9 mouse cellular contexts compared by ENCODE assay signal in the genomic region with DNA sequence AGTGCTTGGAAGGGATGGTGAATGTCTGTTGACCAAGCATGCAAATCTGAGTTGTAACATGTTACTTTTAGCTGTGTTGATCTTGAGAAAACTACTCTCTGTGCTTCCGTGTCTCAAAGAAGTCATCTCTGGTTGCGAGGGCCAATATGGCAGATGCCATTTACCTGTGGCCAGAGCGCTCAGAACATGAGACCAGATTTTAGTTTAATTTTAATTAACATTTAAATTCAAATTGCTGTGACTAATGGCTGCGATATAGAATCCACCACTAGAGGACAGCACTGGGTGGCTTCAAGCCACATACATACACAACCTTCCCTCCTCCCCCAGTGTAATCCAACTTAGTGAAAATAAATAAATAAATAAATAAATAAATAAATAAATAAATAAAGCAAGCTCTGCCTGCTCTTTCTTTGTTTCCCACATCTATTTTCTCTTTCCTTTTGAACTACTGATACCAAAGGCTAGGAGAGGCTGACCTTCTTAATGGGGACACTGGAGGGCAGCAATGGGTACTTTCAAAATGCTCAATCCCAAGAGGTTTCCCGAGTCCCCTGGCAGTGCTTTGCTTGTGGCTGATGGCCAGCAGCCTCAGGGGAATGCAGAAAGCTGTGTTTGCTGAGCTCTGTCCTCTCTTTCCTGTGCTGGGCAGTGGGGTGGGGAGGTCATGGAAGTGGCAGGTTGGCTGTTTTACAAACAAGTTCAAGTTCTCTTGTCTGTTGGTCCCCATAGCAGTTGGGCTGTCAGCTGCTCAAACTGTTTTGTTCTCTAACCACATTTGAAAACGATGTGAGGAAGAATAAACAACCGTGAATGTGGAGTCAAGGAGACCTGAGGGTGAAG. TPM values are rescaled to one million over a fixed set of nuclear protein-coding genes. Genes with fewer than 3 reads are reported as not detected.
DNase-seq lines count a peak whose midpoint lies in the region; ATAC-seq and TF ChIP-seq lines count a peak whose summit lies in the region.
"Not testable (repeated sequence)": the region's sequence is repeated elsewhere in the genome, so short reads cannot be mapped to it uniquely, and the experiment has no call there.
"Had no signal": no experiment of that assay in that cellular context is flagged by ENCODE, and none has a peak within 500 bp of the region (broad histone marks: within the 10 kb centered on the region; RNA-seq: fewer than 3 reads in every experiment).

No protein-coding gene starts in this region.

- not testable (repeated sequence) for H3K27me3 ChIP-seq in kidney, adult 2 months (replicated peaks; ENCODE audit: control insufficient read depth, insufficient read depth, low read length)

- ATAC-seq in common myeloid progenitor, adult 5-6 weeks (replicated peaks; ENCODE audit: low read depth, poor library complexity, severe bottlenecking), result peak; percentile 55; the same call in 1 of the 2 replicates
- peak; percentile 48; the same call in 1 of the 2 replicates for ATAC-seq in granulocyte monocyte progenitor cell, adult 5-6 weeks (replicated peaks; ENCODE audit: poor library complexity, severe bottlenecking)

- not testable (repeated sequence) for H3K4me1 ChIP-seq in kidney, adult 2 months (ENCODE audit: control insufficient read depth, insufficient read depth, low read length)

- not testable (repeated sequence) for H3K4me3 ChIP-seq in kidney, adult 2 months (ENCODE audit: insufficient read depth, low read depth, low read length)

- 0 out of 2 replicates have a peak, but pooled peaks have one; percentile 21 for TF ChIP-seq CTCF in kidney, adult 2 months (conservative IDR thresholded peaks at IDR 0.05; ENCODE audit: insufficient read depth, insufficient read length, low read depth, low read length)

- intact Hi-C loops in left cerebral cortex, postnatal 25 days (cut with DNase I), result not testable (repeated sequence)

- not testable (repeated sequence) for TF ChIP-seq POLR2A in kidney, adult 2 months (IDR thresholded peaks at IDR 0.05; ENCODE audit: low read depth, low read length)

- not testable (repeated sequence) for H3K27ac ChIP-seq in kidney, adult 2 months (ENCODE audit: insufficient read depth, low read depth, low read length)

- peak; percentile 79 to 85 for DNase-seq in adrenal gland, adult 18-20 months (ENCODE audit: low spot score in 2 of 2)
- peak; percentile 92 for DNase-seq in kidney, adult 2 months
- peak; percentile 91 for DNase-seq in left cerebral cortex, postnatal 25 days (ENCODE audit: low spot score in 2 of 2)
- DNase-seq in mesoderm, embryonic 11.5 days (ENCODE audit: low read depth, low spot score), result peak; percentile 30
- DNase-seq in spleen, postnatal 10 days (ENCODE audit: low spot score in 2 of 2), result peak; percentile 62 to 79

- not testable (repeated sequence) for H3K36me3 ChIP-seq in kidney, adult 2 months (ENCODE audit: control insufficient read depth, insufficient read depth, low read length)

- 63% methylated on average over 7 of the region's 7 CpGs for WGBS in kidney, adult 2 months

RNA-seq across cellular contexts. Expression of gene 4930467E23Rik, which starts 22.2 kb away (rescaled TPM):
- not detected for total RNA-seq in adrenal gland, adult 18-20 months (2021)
- not detected in 2 replicates for total RNA-seq in common myeloid progenitor, adult 5-6 weeks (2017)
- total RNA-seq in granulocyte monocyte progenitor cell, adult 5-6 weeks (2014; fragmentation: Nextera tagmentation), result not detected in 2 replicates
- not detected in 2 replicates for total RNA-seq in granulocyte monocyte progenitor cell, adult 5-6 weeks (2017)
- polyA plus RNA-seq in kidney, adult 2 months (2012; rRNA removed), result not detected in 2 replicates
- 1 to 10 TPM in 1 of 2 experiments, not detected in 1; 1.5 TPM for total RNA-seq in left cerebral cortex, postnatal 25 days (2021)
- polyA plus RNA-seq: liver, embryonic 15.5 days; stomach, embryonic 14.5 days had no signal

Comparison
In these comparisons a context has a peak if more than half of its experiments do, and no peak if none do; other contexts are left out.
1. DNase-seq: peak in every context shown above with its lines; median percentile 92 in kidney, adult 2 months; 91 in left cerebral cortex, postnatal 25 days; 82 in adrenal gland, adult 18-20 months; 70 in spleen, postnatal 10 days; 30 in mesoderm, embryonic 11.5 days.